Mouse (Mus musculus): Measurements from ENCODE around the gene Olfr1030. TPM values are rescaled to one million over a fixed set of nuclear protein-coding genes. Genes with fewer than 3 reads are reported as not detected.

Gene Olfr1030
- polyA plus RNA-seq (2014; fragmentation: Illumina TruSeq; extraction: RNeasy Lipid Tissue Mini Kit (QIAGEN cat#74804); ENCODE audit: low read depth, low replicate concordance), result not detected

GRCm38 (mm10) chr2:85978976-85979375 is at the start of gene Olfr1030:
Gene Olfr1030 (plus strand): TSS chr2:85979276.

GRCm38 (mm10) chr2:85950137-85950536 is 28.9 kb upstream of the Olfr1030 start, which contains the start of gene Olfr1028:
Gene Olfr1028 (plus strand): TSS chr2:85950437.

GRCm38 (mm10) chr2:85973595-85973994 is 5.5 kb upstream of the Olfr1030 start, which contains the start of gene Olfr1029:
Gene Olfr1029 (plus strand): TSS chr2:85973895.

GRCm38 (mm10) chr2:85990004-85990403 is 10.9 kb downstream of the Olfr1030 start, which contains the start of gene Olfr1031:
Gene Olfr1031 (plus strand): TSS chr2:85990304.

GRCm38 (mm10) chr2:86005240-86005639 is 26.2 kb downstream of the Olfr1030 start, which contains the start of gene Olfr1032:
Gene Olfr1032 (plus strand): TSS chr2:86005540.

GRCm38 (mm10) chr2:86020406-86020805 is 41.3 kb downstream of the Olfr1030 start, which contains the start of gene Olfr1033:
Gene Olfr1033 (plus strand): TSS chr2:86020633.

Other genes starting within 250 kb of the Olfr1030 start
- gene Olfr1012, start 216.5 kb upstream of the Olfr1030 start, polyA plus RNA-seq (2014; fragmentation: Illumina TruSeq; extraction: RNeasy Lipid Tissue Mini Kit (QIAGEN cat#74804); ENCODE audit: low read depth, low replicate concordance), result not detected
- not detected for gene Olfr1013, start 212.2 kb upstream of the Olfr1030 start, polyA plus RNA-seq (2014; fragmentation: Illumina TruSeq; extraction: RNeasy Lipid Tissue Mini Kit (QIAGEN cat#74804); ENCODE audit: low read depth, low replicate concordance)
- gene Olfr1014, start 206.6 kb upstream of the Olfr1030 start, polyA plus RNA-seq (2014; fragmentation: Illumina TruSeq; extraction: RNeasy Lipid Tissue Mini Kit (QIAGEN cat#74804); ENCODE audit: low read depth, low replicate concordance), result not detected
- gene Olfr1015, start 197.3 kb upstream of the Olfr1030 start, polyA plus RNA-seq (2014; fragmentation: Illumina TruSeq; extraction: RNeasy Lipid Tissue Mini Kit (QIAGEN cat#74804); ENCODE audit: low read depth, low replicate concordance), result not detected
- not detected for gene Olfr1016, start 176.7 kb upstream of the Olfr1030 start, polyA plus RNA-seq (2014; fragmentation: Illumina TruSeq; extraction: RNeasy Lipid Tissue Mini Kit (QIAGEN cat#74804); ENCODE audit: low read depth, low replicate concordance)
- gene Olfr1018, start 160.8 kb upstream of the Olfr1030 start, polyA plus RNA-seq (2014; fragmentation: Illumina TruSeq; extraction: RNeasy Lipid Tissue Mini Kit (QIAGEN cat#74804); ENCODE audit: low read depth, low replicate concordance), result not detected
- gene Olfr1019, start 133.8 kb upstream of the Olfr1030 start, polyA plus RNA-seq (2014; fragmentation: Illumina TruSeq; extraction: RNeasy Lipid Tissue Mini Kit (QIAGEN cat#74804); ENCODE audit: low read depth, low replicate concordance), result not detected
- gene Olfr1020, start 132.2 kb upstream of the Olfr1030 start, polyA plus RNA-seq (2014; fragmentation: Illumina TruSeq; extraction: RNeasy Lipid Tissue Mini Kit (QIAGEN cat#74804); ENCODE audit: low read depth, low replicate concordance), result not detected
- gene Olfr1022, start 110.7 kb upstream of the Olfr1030 start, polyA plus RNA-seq (2014; fragmentation: Illumina TruSeq; extraction: RNeasy Lipid Tissue Mini Kit (QIAGEN cat#74804); ENCODE audit: low read depth, low replicate concordance), result not detected
- gene Olfr1023, start 93.6 kb upstream of the Olfr1030 start, polyA plus RNA-seq (2014; fragmentation: Illumina TruSeq; extraction: RNeasy Lipid Tissue Mini Kit (QIAGEN cat#74804); ENCODE audit: low read depth, low replicate concordance), result not detected
- not detected for gene Olfr1024, start 74.2 kb upstream of the Olfr1030 start, polyA plus RNA-seq (2014; fragmentation: Illumina TruSeq; extraction: RNeasy Lipid Tissue Mini Kit (QIAGEN cat#74804); ENCODE audit: low read depth, low replicate concordance)
- gene Olfr1025-ps1, start 64.1 kb upstream of the Olfr1030 start, polyA plus RNA-seq (2014; fragmentation: Illumina TruSeq; extraction: RNeasy Lipid Tissue Mini Kit (QIAGEN cat#74804); ENCODE audit: low read depth, low replicate concordance), result not detected
- gene Olfr1026, start 57.7 kb upstream of the Olfr1030 start, polyA plus RNA-seq (2014; fragmentation: Illumina TruSeq; extraction: RNeasy Lipid Tissue Mini Kit (QIAGEN cat#74804); ENCODE audit: low read depth, low replicate concordance), result not detected
- not detected for gene Olfr1028, start 28.8 kb upstream of the Olfr1030 start, polyA plus RNA-seq (2014; fragmentation: Illumina TruSeq; extraction: RNeasy Lipid Tissue Mini Kit (QIAGEN cat#74804); ENCODE audit: low read depth, low replicate concordance)
- 0.09 TPM for gene Olfr1029, start 5.4 kb upstream of the Olfr1030 start, polyA plus RNA-seq (2014; fragmentation: Illumina TruSeq; extraction: RNeasy Lipid Tissue Mini Kit (QIAGEN cat#74804); ENCODE audit: low read depth, low replicate concordance)
- gene Olfr1031, start 11.0 kb downstream of the Olfr1030 start, polyA plus RNA-seq (2014; fragmentation: Illumina TruSeq; extraction: RNeasy Lipid Tissue Mini Kit (QIAGEN cat#74804); ENCODE audit: low read depth, low replicate concordance), result not detected
- gene Olfr1032, start 26.3 kb downstream of the Olfr1030 start, polyA plus RNA-seq (2014; fragmentation: Illumina TruSeq; extraction: RNeasy Lipid Tissue Mini Kit (QIAGEN cat#74804); ENCODE audit: low read depth, low replicate concordance), result not detected
- gene Olfr1033, start 41.4 kb downstream of the Olfr1030 start, polyA plus RNA-seq (2014; fragmentation: Illumina TruSeq; extraction: RNeasy Lipid Tissue Mini Kit (QIAGEN cat#74804); ENCODE audit: low read depth, low replicate concordance), result 4.1 TPM
- gene Olfr1034, start 66.6 kb downstream of the Olfr1030 start, polyA plus RNA-seq (2014; fragmentation: Illumina TruSeq; extraction: RNeasy Lipid Tissue Mini Kit (QIAGEN cat#74804); ENCODE audit: low read depth, low replicate concordance), result 0.57 TPM
- not detected for gene Olfr1036, start 94.7 kb downstream of the Olfr1030 start, polyA plus RNA-seq (2014; fragmentation: Illumina TruSeq; extraction: RNeasy Lipid Tissue Mini Kit (QIAGEN cat#74804); ENCODE audit: low read depth, low replicate concordance)
- gene Olfr1037, start 108.1 kb downstream of the Olfr1030 start, polyA plus RNA-seq (2014; fragmentation: Illumina TruSeq; extraction: RNeasy Lipid Tissue Mini Kit (QIAGEN cat#74804); ENCODE audit: low read depth, low replicate concordance), result not detected
- gene Olfr1039, start 156.7 kb downstream of the Olfr1030 start, polyA plus RNA-seq (2014; fragmentation: Illumina TruSeq; extraction: RNeasy Lipid Tissue Mini Kit (QIAGEN cat#74804); ENCODE audit: low read depth, low replicate concordance), result not detected
- gene Olfr1040, start 167.5 kb downstream of the Olfr1030 start, polyA plus RNA-seq (2014; fragmentation: Illumina TruSeq; extraction: RNeasy Lipid Tissue Mini Kit (QIAGEN cat#74804); ENCODE audit: low read depth, low replicate concordance), result not detected
- not detected for gene Olfr1042, start 182.6 kb downstream of the Olfr1030 start, polyA plus RNA-seq (2014; fragmentation: Illumina TruSeq; extraction: RNeasy Lipid Tissue Mini Kit (QIAGEN cat#74804); ENCODE audit: low read depth, low replicate concordance)
- not detected for gene Olfr1043, start 188.2 kb downstream of the Olfr1030 start, polyA plus RNA-seq (2014; fragmentation: Illumina TruSeq; extraction: RNeasy Lipid Tissue Mini Kit (QIAGEN cat#74804); ENCODE audit: low read depth, low replicate concordance)
- gene Olfr1044, start 198.5 kb downstream of the Olfr1030 start, polyA plus RNA-seq (2014; fragmentation: Illumina TruSeq; extraction: RNeasy Lipid Tissue Mini Kit (QIAGEN cat#74804); ENCODE audit: low read depth, low replicate concordance), result not detected
- gene Olfr52, start 206.4 kb downstream of the Olfr1030 start, polyA plus RNA-seq (2014; fragmentation: Illumina TruSeq; extraction: RNeasy Lipid Tissue Mini Kit (QIAGEN cat#74804); ENCODE audit: low read depth, low replicate concordance), result not detected
- not detected for gene Olfr1045, start 223.7 kb downstream of the Olfr1030 start, polyA plus RNA-seq (2014; fragmentation: Illumina TruSeq; extraction: RNeasy Lipid Tissue Mini Kit (QIAGEN cat#74804); ENCODE audit: low read depth, low replicate concordance)
- gene Olfr1046, start 240.0 kb downstream of the Olfr1030 start, polyA plus RNA-seq (2014; fragmentation: Illumina TruSeq; extraction: RNeasy Lipid Tissue Mini Kit (QIAGEN cat#74804); ENCODE audit: low read depth, low replicate concordance), result not detected